Mouse (Mus musculus) c-Kit-positive CD71-positive TER-119-positive erythroid progenitor cells, embryonic 14.5 days (primary cell): ENCODE results near the gene Nmrk1.
A peak's percentile ranks its signal among the peaks of the same experiment; 100 is the strongest.

ENCODE experiments used
- DNase-seq: peaks from one replicate; pipeline ENCODE4 v3.0.0-alpha.2; 2013; ENCODE audit warnings: low spot score

Nmrk1 gene

GRCm38 (mm10) chr19:18617504-18617903 is 14.2 kb upstream of the Nmrk1 start:
- DNase-seq: no peak

GRCm38 (mm10) chr19:18619060-18619459 is 12.7 kb upstream of the Nmrk1 start:
- no peak for DNase-seq

DNA sequence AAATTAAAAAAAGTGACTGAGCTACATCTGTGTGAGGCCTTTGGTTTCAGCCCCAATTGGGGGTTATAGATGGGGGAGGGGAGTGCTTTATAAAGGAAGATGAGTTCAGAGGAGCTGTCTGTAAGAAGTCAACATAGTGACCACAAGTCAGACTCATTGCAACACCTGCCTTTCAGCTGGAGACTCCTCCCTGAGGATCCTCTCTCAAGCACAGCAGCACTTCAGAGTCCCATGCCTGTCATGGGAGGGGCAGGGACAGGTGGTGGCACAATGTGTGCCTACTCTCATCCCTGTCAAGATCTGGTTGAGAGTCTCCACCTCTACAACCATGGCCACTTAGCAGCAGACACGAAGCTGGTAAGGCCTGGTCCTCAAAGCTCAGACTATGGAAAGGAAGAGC is 12.1 kb upstream of the Nmrk1 start:
- DNase-seq: no peak

- no peak for DNase-seq
Measured at GRCm38 (mm10) chr19:18623894-18624293, 7.9 kb upstream of the Nmrk1 start.

GRCm38 (mm10) chr19:18629589-18629988 is 2.2 kb upstream of the Nmrk1 start:
- DNase-seq: no peak

GRCm38 (mm10) chr19:18630221-18631119 is 1.3 kb upstream of the Nmrk1 start:
- no peak for DNase-seq

GRCm38 (mm10) chr19:18631161-18631643 is 548 bp upstream of the Nmrk1 start:
- DNase-seq: peak; percentile 35

GRCm38 (mm10) chr19:18632231-18633185 is 758 bp downstream of the Nmrk1 start:
- no peak for DNase-seq

- DNase-seq: no peak
Measured at GRCm38 (mm10) chr19:18637954-18638353, 6.2 kb downstream of the Nmrk1 start.

DNA sequence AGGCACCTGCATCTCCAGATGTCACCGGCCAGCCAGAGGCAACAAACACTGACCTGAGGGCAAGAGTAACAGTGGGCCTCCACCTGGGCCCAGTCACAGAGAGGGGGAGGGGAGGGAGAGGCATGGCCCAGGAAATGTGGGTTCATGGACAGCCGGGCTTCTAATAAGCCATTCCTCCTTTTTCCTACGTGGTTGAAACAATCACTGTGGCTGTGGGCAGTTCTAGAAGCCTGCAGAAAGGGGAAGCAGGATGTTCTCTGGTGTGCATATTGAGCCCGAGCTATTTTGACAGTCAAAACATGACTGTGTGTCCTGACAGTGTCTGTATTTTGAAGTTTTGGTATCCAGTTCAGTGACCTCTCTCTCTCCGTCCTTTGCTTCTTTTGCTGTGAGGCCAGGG is 7.2 kb downstream of the Nmrk1 start:
- DNase-seq: no peak

GRCm38 (mm10) chr19:18639552-18639951 is 7.8 kb downstream of the Nmrk1 start:
- no peak for DNase-seq

DNA sequence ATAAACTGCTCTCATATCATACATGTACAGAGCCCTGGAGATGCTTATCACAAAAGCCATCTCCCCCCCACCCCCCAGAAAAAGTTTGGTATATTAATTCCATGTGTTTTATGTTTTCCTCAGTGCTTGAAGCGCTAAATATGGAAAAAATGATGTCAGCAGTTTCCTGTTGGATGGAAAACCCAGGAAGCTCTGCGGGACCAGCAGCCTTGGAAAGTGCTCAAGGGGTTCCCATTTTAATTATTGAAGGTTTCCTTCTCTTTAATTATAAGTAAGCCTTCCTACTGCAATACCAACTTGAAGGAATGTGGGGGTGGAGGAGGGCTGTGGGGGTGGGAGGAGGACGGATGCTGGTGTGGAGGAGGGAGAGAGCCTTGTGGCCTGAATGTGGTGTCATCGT is 9.3 kb downstream of the Nmrk1 start:
- no peak for DNase-seq

DNA sequence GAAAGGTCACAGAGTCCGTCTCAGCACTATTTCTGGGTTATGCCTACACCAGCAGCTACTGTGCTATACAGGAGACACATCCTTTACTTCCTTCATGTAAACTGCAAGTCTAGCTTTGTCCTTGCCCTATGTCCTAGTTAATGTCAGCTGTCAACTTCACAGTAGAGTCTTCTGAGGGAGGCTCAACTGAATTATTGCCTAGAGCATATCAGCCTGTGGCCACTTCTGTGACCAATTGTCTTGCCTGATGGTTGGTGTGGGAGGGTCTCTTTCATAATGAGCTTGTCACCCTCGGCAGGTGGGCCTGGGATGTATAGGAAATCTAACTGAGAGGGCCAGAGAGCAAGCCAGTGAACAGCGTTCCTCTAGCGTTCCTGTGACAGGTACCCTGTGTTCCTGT is 11.7 kb downstream of the Nmrk1 start:
- DNase-seq: no peak

DNA sequence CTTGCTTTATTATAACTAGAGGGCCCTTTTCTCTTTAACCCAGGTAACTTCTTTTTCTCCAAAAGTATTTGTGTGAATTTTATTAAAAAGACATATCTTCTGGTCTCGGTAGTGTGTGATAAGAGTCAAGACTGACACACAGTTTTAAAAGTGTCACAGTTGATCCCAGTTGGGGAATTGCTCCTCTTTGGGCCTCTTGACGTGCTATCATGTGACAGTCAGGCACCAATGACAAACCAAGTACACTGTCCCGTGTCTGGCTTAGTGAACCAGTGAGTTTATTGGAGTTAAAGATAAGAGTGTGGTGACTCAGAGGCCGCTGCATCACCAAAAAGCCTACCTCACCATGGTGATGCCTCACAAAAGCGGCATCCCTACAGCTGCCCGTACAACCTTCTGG is 12.3 kb downstream of the Nmrk1 start:
- peak; percentile 83 for DNase-seq

- no peak for DNase-seq
Measured at GRCm38 (mm10) chr19:18646397-18646796, 14.6 kb downstream of the Nmrk1 start.

GRCm38 (mm10) chr19:18646853-18647420 is 15.2 kb downstream of the Nmrk1 start:
- DNase-seq: peak; percentile 70

GRCm38 (mm10) chr19:18647775-18648557 is 16.2 kb downstream of the Nmrk1 start:
- DNase-seq: no peak

DNA sequence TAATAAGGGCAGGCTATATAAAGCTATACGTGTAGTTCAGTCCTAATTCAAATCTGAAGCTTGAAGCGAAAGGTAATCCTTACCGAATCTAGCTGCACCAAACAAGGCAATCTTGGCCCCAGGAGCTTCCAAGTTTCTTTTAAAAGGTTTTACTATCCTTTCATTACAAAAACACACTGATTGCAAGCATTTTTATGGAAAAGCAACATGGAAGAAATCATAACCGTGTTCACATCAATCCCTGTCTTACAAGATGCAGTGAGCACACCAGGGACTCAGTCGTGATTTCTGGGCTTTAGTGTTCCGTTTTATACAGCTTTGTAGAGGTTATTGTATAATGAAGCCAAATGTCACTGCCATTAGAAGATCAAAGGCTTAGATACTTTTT is 16.8 kb downstream of the Nmrk1 start:
- DNase-seq: no peak

DNA sequence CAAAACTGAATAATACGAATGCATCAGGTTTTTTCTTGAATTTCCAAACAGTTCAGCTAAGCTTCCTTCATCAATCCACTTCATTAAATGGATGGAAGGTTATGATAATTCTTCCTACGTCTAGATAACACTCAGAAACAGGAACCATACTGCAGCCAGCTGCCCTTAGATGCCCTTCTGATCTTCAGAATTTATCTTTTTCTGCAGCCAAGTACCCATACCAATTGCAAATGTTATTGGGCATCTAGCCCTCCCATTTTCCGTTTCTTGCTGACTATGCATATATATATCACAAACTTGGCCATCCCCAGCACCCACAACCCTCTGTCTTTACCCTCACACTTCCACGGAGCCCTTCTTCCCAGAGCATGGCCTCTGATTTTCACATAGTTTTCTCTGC is 18.2 kb downstream of the Nmrk1 start:
- DNase-seq: no peak

GRCm38 (mm10) chr19:18650473-18650872 is 18.7 kb downstream of the Nmrk1 start:
- DNase-seq: no peak

- DNase-seq: no peak
Measured at GRCm38 (mm10) chr19:18652592-18652991, 20.8 kb downstream of the Nmrk1 start.

DNA sequence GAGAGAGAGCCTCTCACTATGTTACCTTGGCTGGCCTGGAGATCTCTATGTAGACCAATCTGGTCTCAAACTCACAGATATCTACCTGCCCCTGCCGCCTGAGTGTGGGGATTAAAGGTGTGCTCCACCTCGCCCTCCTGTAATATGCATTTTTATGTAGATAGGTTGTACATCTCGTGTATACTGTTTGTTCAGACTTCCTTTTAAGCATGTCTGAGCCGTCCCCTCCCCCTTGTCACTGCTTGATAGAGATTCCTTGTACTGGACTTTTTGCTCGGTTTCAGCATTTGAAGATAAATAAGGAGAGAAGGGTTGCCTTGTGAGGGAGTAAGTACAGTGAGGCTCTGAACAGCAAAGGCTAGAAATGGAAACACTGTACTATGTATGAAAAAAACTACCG is 21.3 kb downstream of the Nmrk1 start:
- DNase-seq: no peak
